Mouse (Mus musculus) layer of hippocampus, postnatal 36 days (tissue): Measurements from ENCODE around the gene Mroh2b. TPM values are rescaled to one million over a fixed set of nuclear protein-coding genes. Genes with fewer than 3 reads are reported as not detected.

Experiments
- DNase-seq, 2 experiments: peaks; one replicate each; pipeline ENCODE4 v3.0.0; 2022
- total RNA-seq, 2 experiments: library from RNA; stranded (reverse); gene quantifications; 2 replicates each; pipeline ENCODE4 v1.2.3; 2021

The Mroh2b gene
- not detected for total RNA-seq

DNA sequence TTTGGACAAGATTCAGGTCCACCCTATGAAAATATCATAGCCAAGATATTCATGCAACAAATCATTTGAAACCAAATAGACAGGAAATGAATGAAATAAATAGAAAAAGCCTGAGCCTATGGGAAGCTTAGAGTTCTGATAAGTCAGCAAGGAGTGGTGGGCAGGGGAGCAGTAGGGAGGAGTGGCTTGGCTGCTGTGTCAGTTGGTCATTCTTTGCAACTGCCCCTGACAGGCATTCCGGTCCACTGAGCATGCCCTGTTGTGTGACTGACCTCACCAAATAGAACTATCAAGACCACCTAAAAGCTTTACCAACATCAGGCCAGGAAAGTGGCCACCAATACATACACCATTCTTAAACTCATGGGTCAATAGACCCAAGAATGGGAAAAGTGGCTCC is at the start of gene Mroh2b:
Gene Mroh2b (plus strand): TSS at position 301 of the 400 bp plus-strand sequence.
- no peak for DNase-seq

GRCm38 (mm10) chr15:4850015-4850414 is 48.5 kb upstream of the Mroh2b start:
- no peak for DNase-seq

DNA sequence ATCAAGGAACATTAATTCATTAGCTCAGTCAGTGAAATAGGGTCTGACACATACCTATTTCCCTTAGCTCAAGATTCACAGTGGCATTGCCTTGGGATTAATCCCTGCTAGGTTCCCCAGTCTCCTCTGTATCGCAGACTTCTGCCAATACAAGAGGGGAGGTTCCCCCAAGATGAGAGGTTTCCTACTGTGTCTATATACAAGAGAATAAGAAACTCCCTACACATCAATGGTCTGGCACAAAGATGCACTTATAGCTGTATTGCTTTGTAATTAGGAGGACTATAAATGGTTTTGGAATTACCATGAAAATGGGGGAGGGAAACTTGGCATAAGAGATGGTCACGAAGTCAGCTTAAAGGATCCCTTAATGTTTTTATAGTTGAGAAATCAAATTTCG is 3.6 kb upstream of the Mroh2b start:
- no peak for DNase-seq

DNA sequence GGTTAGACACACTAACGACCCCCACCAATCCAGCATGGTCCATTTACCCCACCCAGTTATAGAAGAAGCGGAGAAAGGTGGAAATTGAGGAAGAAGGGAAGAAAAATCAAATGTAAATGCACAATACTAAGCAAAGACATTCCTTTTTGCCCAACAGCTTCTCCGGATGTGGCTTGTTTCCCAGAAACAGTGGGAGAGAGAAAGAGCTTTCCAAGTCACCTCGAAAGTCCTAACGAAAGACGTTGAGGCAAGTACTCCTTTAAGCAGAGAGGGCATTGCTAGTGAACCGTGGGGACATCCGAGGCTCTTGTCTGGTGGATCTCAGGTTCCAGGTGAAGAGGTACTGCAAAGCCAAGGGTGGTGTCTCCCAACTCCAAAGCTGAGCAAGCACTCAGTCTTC is 36.2 kb downstream of the Mroh2b start:
- DNase-seq, result no peak

DNA sequence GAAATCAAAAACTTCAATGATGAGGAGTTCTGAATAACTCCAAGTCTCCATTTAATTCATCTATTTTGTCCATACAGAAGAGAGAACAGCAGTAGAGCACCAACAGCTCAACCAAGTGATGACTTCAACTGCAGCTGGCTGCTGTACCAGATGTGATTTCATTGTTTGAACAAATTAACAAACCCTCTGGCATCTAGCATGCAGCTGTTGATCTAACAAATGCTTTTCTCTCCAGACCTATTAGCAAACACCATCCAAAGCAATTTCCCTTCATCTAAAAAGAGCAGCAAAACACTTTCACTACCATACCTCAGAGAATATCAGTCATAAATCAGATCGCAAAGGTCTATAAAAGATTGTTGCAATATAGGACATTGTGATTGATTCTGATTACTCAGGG is 74.8 kb downstream of the Mroh2b start:
- no peak for DNase-seq

- DNase-seq, result no peak
Measured at GRCm38 (mm10) chr15:5002903-5003302, 104.4 kb downstream of the Mroh2b start.

GRCm38 (mm10) chr15:5003503-5004196 is 105.1 kb downstream of the Mroh2b start:
- no peak for DNase-seq

DNA sequence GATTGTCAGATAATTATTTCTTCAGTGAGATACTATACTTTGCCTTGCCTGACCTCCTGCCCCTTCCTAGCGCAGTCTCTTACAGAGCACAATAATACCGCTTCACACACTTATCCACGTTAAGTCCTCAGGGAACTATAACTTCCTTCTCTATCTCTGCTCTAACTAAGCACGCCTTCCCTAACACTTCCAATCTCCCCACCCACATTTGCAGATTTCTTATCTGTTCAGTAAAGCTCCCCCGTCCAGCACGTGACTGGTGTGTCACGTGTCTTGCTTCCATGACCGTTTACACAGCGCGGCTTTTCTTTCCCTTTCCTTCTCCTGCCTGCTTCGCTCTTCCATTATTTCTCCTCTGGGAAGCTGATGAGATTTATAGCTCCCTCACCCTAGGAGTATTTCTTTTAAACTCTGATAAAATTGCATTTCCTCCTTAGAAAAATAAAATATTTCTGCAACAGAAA is 111.1 kb downstream of the Mroh2b start:
- DNase-seq, result no peak

Other genes with a start within 250 kb of the Mroh2b start
- not detected for gene C6, start 171.6 kb upstream of the Mroh2b start, total RNA-seq
- gene C7, start 165.0 kb downstream of the Mroh2b start, total RNA-seq, result under 1 TPM in 1 of 2 experiments, not detected in 1; 0.17 TPM
- gene Card6, start 209.8 kb downstream of the Mroh2b start, total RNA-seq, result 1 to 10 TPM; 5.3 TPM
- 100 to 1,000 TPM; 277 to 293 TPM for gene Rpl37, start 217.9 kb downstream of the Mroh2b start, total RNA-seq
- 10 to 100 TPM; 23.0 to 24.1 TPM for gene Prkaa1, start 245.1 kb downstream of the Mroh2b start, total RNA-seq